Mouse (Mus musculus) G1E (cell line): Measurements from ENCODE around the gene Eif3a.

Source experiments
- CTCF ChIP-seq: IDR thresholded peaks from 2 replicates; pipeline ENCODE4 v1.5.1; 2012; ENCODE audit warnings: low read depth, low read length, inconsistent platforms, mixed read lengths
- GATA1 ChIP-seq: IDR thresholded peaks from 2 replicates; pipeline ENCODE4 v1.6.1; 2012; ENCODE audit warnings: borderline replicate concordance, low read length, inconsistent platforms, mixed read lengths
- GATA2 ChIP-seq: IDR thresholded peaks from 2 replicates; pipeline ENCODE4 v1.6.1; 2012; ENCODE audit warnings: low read depth, low read length, inconsistent platforms, borderline replicate concordance

DNA sequence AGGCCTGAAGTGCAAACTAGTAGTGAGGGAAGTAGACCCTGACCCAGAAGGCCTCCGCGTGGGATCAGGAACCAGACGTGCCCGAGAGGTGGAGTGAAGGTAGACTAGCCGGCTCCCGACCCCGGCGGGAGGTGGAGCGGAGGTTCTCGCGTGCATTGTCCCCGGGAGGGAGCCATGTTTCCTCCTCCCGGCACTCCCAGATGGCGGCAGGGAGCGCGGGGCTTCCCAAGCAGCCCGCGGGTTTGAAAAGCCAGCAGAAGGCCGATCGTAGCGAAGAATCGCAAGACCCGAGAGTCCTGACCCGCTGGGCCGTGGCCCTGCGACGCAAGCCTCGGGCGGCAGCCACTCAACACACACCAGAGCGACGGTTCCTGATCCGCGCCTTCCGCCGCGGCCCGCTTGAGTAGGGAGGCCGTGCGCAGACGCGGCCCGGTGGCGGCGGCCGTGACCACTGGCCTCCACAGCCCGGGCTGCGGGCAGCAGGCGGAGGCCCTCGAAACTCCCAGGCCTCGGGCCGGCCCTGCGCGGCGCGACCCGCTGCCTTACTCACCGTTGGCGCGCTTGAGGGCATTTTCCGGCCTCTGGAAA, 445 bp downstream of the Eif3a start:
- TF ChIP-seq GATA1 (no peak), CTCF (no peak), GATA2 (no peak)
